Mouse (Mus musculus) neural tube, embryonic 12.5 days (tissue): ENCODE results near the gene Lcn6. TPM values are rescaled to one million over a fixed set of nuclear protein-coding genes. Genes with fewer than 3 reads are reported as not detected.

ENCODE experiments used
- ATAC-seq: fragments of 200-750 bp; cut with Nextera tagmentation; 2 replicates; pipeline ENCODE4 v1.8.0; 2017; ENCODE audit warnings: low read depth, mild to moderate bottlenecking, moderate TSS enrichment, moderate library complexity; ENCODE audit not compliant: low FRiP score
- H3K27ac ChIP-seq: fragments of 300-500 bp; sonication (generic); 2 replicates; pipeline ENCODE4 v1.5.1; 2016
- H3K27me3 ChIP-seq: fragments of 300-500 bp; sonication (generic); replicated peaks from 2 replicates; pipeline ENCODE4 v1.6.1; 2016; ENCODE audit warnings: mild to moderate bottlenecking
- H3K36me3 ChIP-seq: fragments of 300-500 bp; sonication (generic); 2 replicates; pipeline ENCODE4 v1.6.1; 2016; ENCODE audit warnings: mild to moderate bottlenecking
- H3K4me1 ChIP-seq: fragments of 300-500 bp; sonication (generic); 2 replicates; pipeline ENCODE4 v1.6.1; 2016
- H3K4me2 ChIP-seq: fragments of 300-500 bp; sonication (generic); replicated peaks from 2 replicates; pipeline ENCODE4 v1.6.1; 2016; ENCODE audit warnings: mild to moderate bottlenecking
- H3K4me3 ChIP-seq: fragments of 300-500 bp; sonication (generic); 2 replicates; pipeline ENCODE4 v1.5.1; 2016
- H3K9ac ChIP-seq: fragments of 300-500 bp; sonication (generic); 2 replicates; pipeline ENCODE4 v1.6.1; 2016; ENCODE audit warnings: mild to moderate bottlenecking
- H3K9me3 ChIP-seq: fragments of 300-500 bp; sonication (generic); 2 replicates; pipeline ENCODE4 v1.6.1; 2016; ENCODE audit warnings: mild to moderate bottlenecking
- WGBS: fragments of 180-500 bp; shearing (Covaris S2); methylation state at CpG from one replicate; pipeline ENCODE4 v1.1.7; 2016; 5-methylcytosine and 5-hydroxymethylcytosine counted together
- polyA plus RNA-seq: library from polyadenylated mRNA; unstranded; fragments of >200 nt; fragmentation: Nextera tagmentation; extraction: Ambion mirVana; gene quantifications from 2 replicates; pipeline ENCODE4 v1.2.1, GENCODE M21; 2016

The Lcn6 gene
- not detected in 2 replicates for polyA plus RNA-seq

DNA sequence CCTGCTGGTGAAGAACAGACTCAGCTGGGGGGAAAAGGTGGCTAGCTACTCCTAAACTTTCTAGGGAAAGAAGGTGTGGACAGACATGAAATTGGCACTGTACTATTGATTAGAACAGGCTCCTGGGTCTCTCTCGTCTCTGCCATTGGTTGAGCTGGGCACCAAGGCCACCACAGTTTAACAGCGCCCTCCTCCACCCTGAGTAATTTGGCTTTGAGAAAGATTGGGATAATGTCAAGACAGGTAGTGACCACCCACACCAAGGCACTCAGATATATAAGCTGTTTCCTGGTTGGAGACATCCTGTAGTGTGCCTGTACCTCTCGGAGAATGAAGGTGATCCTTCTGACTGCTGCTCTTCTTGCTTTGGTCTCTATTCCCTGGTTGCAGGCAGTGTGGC, at the start of gene Lcn6:
Gene Lcn6, plus strand, starts transcription at position 301 of the 400 bp plus-strand sequence.
- Histone ChIP-seq H3K27me3 (no peaks in the 10 kb centered on the region), H3K4me3 (no peak within 1 kb of the TSS), H3K36me3 (no peaks in the 10 kb centered on the region), H3K4me1 (no peaks in the 10 kb centered on the region), H3K27ac (no peak within 1 kb of the TSS), H3K4me2 (no peak within 1 kb of the TSS), H3K9me3 (no peaks in the 10 kb centered on the region), H3K9ac (no peak within 1 kb of the TSS)
- ATAC-seq: no peak
- 90% methylated on average over 3 of the region's 3 CpGs for WGBS

DNA sequence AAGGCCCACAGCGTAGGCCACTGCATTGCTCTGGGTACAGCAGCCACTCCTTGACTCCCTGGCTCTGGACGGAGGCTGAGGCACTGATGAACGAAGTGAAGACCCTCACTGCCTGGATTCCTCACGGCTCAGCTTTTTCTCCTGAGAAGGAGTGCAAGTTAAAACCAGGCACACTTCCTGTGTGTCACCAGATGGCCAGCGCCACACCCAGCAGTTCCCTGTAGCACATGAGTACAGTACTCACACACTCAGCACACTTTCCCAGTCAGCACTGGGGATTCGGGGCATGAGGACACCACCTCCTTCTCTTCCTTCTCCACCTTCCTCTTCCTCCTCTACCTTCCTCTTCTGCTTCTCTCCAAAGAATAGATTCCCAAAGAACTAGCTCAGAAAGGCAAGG, 48.8 kb upstream of the Lcn6 start, which contains the start of gene Fcna:
Gene Fcna, minus strand, starts transcription at position 220 of the 400 bp plus-strand sequence.
- Histone ChIP-seq H3K27me3 (no peaks in the 10 kb centered on the region), H3K4me3 (no peak within 1 kb of the TSS), H3K27ac (no peak within 1 kb of the TSS), H3K9me3 (no peaks in the 10 kb centered on the region), H3K4me2 (no peak within 1 kb of the TSS), H3K9ac (no peak within 1 kb of the TSS), H3K4me1 (no peaks in the 10 kb centered on the region), H3K36me3 (no peaks in the 10 kb centered on the region)
- WGBS: 84% methylated on average over 6 of the region's 6 CpGs
- ATAC-seq: no peak

DNA sequence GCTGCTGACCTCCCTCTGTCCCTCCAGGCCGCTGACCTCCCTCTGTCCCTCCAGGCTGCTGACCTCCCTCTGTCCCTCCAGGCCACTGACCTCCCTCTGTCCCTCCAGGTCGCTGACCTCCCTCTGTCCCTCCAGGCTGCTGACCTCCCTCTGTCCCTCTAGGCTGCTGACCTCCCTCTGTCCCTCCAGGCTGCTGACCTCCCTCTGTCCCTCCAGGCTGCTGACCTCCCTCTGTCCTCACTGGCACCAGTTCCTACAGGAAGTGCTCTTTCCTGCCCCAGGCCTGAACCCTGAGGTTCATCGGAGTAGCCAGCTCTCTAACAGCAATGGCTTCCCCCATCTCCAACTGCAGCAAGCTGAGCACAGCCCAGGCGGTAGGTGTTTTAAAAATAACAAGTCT, 47.8 kb upstream of the Lcn6 start:
- H3K9me3 ChIP-seq: no peaks in the 10 kb centered on the region
- 45% methylated on average over 4 of the region's 4 CpGs for WGBS
- ATAC-seq: no peak
- no peak overlapping the region for H3K4me3 ChIP-seq
- H3K27ac ChIP-seq: no peak overlapping the region
- no peak overlapping the region for H3K4me2 ChIP-seq
- H3K36me3 ChIP-seq: no peaks in the 10 kb centered on the region
- H3K4me1 ChIP-seq: no peaks in the 10 kb centered on the region
- no peaks in the 10 kb centered on the region for H3K27me3 ChIP-seq
- no peak overlapping the region for H3K9ac ChIP-seq

DNA sequence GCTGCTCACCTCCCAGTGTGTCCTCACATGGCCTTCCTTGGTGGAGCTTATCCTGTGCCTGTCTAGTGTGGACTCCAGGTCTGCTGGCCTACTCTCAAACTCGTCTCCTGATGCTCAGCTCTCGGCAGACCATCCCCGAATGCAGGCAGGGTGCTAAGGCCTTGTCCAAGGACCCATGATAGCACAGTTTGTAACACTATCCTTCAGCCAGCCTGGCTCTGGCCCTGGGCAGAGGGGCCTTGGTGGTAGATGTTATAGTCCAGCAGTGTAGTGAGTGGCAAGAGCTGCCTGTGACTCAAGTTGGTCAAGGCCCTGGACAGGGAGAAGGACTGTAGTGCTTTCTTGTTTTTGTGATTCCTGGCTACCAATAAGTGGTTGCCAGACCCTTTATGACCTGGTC, 43.0 kb upstream of the Lcn6 start:
- no peak for ATAC-seq
- Histone ChIP-seq H3K4me2 (no peak overlapping the region), H3K27ac (no peak overlapping the region), H3K4me1 (no peaks in the 10 kb centered on the region), H3K4me3 (no peak overlapping the region), H3K9me3 (no peaks in the 10 kb centered on the region), H3K9ac (no peak overlapping the region), H3K36me3 (no peaks in the 10 kb centered on the region), H3K27me3 (no peaks in the 10 kb centered on the region)
- 78% methylated on average over 3 of the region's 3 CpGs for WGBS

DNA sequence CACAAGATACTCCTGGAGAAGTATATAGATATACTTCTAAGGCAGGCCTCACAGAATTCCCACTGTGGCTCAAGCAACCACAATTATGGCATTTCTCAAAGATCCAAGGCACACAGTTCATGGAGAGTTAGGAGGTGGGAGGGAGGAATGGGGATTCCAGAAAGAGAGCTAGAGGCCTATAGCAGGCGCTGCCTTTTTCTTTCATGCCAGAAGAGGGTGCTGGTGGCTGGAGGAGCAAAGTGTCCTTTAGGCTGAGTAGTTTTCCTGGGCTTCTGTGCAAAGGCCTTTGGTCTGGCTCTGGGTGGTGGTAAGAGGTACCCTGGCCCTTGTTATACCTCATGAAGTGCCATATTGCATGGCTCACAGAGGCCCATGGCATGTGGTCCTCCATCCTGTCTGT, 42.5 kb upstream of the Lcn6 start:
- Histone ChIP-seq H3K36me3 (no peaks in the 10 kb centered on the region), H3K4me3 (no peak overlapping the region), H3K4me2 (no peak overlapping the region), H3K27ac (no peak overlapping the region), H3K27me3 (no peaks in the 10 kb centered on the region), H3K9ac (no peak overlapping the region), H3K4me1 (no peaks in the 10 kb centered on the region), H3K9me3 (no peaks in the 10 kb centered on the region)
- WGBS: 42% methylated on average over 1 of the region's 1 CpGs
- no peak for ATAC-seq

DNA sequence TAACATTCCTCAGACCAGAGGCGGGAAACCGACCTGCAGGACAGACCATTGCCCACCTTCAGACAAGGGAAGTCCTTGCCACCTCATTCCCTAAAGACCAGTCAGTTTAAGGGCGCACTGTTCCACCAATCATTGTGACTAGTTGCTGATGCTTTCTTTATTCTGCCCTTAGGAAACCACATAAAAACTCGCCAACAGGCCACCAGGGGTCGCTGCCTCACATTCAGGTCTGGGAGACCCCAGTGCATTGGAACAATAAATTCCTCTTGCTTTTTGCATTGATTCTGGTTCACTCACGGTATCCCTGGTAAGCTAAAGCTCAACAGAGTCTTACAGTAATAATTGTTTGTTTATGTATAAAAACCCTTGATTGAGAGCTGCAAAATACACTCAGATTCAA, 36.7 kb upstream of the Lcn6 start:
- no peak overlapping the region for H3K4me3 ChIP-seq
- no peak overlapping the region for H3K4me2 ChIP-seq
- H3K27me3 ChIP-seq: no peaks in the 10 kb centered on the region
- H3K9me3 ChIP-seq: no peaks in the 10 kb centered on the region
- H3K4me1 ChIP-seq: no peaks in the 10 kb centered on the region
- H3K36me3 ChIP-seq: no peaks in the 10 kb centered on the region
- H3K27ac ChIP-seq: no peak overlapping the region
- ATAC-seq: no peak
- H3K9ac ChIP-seq: no peak overlapping the region
- 21% methylated on average over 6 of the region's 6 CpGs for WGBS

DNA sequence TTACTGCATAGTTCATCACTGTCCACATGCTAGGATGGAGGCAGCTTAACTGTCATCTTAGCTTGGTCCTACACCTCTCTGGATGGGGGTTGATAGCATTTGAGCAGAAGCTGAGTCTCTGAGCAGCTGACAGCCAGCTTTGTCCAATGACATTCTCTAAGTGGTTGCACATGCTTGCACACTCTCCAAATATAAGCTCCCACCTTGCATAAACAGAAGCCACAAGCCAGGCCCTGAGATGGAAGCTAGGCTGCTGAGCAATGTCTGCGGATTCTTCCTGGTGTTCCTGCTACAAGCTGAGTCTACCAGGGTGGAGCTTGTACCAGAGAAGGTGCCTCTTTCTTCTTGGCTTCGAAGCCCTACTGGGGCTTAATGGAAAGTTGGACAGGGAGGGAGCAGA, 23.7 kb upstream of the Lcn6 start, which contains the start of gene Lcn8:
Gene Lcn8, plus strand, starts transcription at position 219 of the 400 bp plus-strand sequence.
- no peak within 1 kb of the TSS for H3K9ac ChIP-seq
- no peaks in the 10 kb centered on the region for H3K9me3 ChIP-seq
- no peaks in the 10 kb centered on the region for H3K4me1 ChIP-seq
- no peak within 1 kb of the TSS for H3K27ac ChIP-seq
- no peak for ATAC-seq
- H3K4me3 ChIP-seq: no peak within 1 kb of the TSS
- no peaks in the 10 kb centered on the region for H3K36me3 ChIP-seq
- WGBS: 83% methylated on average over 2 of the region's 2 CpGs
- no peak within 1 kb of the TSS for H3K4me2 ChIP-seq
- H3K27me3 ChIP-seq: no peaks in the 10 kb centered on the region

DNA sequence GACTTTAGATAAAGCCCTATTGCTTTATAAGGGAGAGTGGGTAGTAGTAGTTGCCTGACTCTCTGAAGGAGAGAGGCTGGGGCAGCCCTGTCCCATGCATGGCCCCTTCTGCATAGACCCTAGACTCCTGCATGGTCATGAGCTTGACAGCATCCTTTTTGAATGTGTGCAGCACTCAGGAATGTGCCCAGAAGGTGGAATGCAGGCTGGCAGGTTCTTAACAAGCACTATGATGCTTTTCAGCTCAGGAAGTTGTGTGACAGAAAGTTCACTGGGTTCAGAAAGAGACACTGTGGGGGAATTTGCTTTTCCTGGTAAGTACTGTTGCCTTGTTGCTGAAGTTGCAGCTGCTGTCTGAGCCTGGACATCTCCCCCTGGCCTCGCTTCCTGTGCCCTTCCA, 22.1 kb upstream of the Lcn6 start:
- no peak for ATAC-seq
- no peaks in the 10 kb centered on the region for H3K4me1 ChIP-seq
- H3K27me3 ChIP-seq: no peaks in the 10 kb centered on the region
- no peak overlapping the region for H3K27ac ChIP-seq
- H3K9me3 ChIP-seq: no peaks in the 10 kb centered on the region
- H3K36me3 ChIP-seq: no peaks in the 10 kb centered on the region
- H3K9ac ChIP-seq: no peak overlapping the region
- 58% methylated on average over 1 of the region's 1 CpGs for WGBS
- H3K4me3 ChIP-seq: no peak overlapping the region
- no peak overlapping the region for H3K4me2 ChIP-seq

DNA sequence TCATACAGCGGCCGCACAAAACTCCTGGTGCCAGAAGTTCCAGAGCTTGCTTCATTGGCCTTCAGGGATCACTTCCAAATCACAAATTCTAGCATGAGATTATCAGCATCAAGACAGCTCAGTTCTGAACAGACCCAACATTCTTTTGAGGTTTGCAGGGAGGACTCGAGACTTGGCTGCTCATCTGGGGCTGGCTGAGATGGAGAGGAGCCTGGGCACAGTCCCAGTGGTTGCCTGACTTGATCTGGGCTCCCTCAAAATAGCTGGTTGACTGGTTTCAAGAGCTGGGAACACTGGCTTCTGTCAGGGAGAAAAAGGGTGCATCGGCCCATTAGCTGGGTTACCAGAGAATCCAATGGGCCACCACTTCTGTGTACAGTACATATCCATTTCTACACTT, 19.9 kb upstream of the Lcn6 start:
- Histone ChIP-seq H3K27me3 (no peaks in the 10 kb centered on the region), H3K4me3 (no peak overlapping the region), H3K9ac (no peak overlapping the region), H3K9me3 (no peaks in the 10 kb centered on the region), H3K4me1 (no peaks in the 10 kb centered on the region), H3K27ac (no peak overlapping the region), H3K36me3 (no peaks in the 10 kb centered on the region), H3K4me2 (no peak overlapping the region)
- no peak for ATAC-seq
- WGBS: 85% methylated on average over 4 of the region's 4 CpGs

DNA sequence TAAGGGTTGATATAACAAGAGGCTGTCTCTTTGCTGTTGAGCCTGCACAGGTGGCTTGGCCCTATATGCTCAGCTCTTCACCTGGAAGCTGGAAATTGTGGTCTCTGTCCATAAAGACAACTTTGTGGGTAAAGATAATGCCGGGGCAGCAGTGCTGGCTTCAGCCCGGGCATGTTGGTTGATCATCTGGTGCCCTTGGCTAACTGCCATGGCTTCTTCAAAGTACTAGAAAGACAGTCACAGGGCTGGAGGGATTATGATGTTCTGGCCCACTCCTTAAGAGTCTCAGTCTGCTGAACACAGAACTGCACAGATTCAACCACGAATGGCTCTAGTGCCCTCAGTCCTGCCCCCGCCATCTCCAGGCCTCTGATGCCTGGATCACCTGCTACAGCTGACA, 19.3 kb upstream of the Lcn6 start:
- Histone ChIP-seq H3K27ac (no peak overlapping the region), H3K9ac (no peak overlapping the region), H3K4me1 (no peaks in the 10 kb centered on the region), H3K4me2 (no peak overlapping the region), H3K4me3 (no peak overlapping the region), H3K9me3 (no peaks in the 10 kb centered on the region), H3K27me3 (no peaks in the 10 kb centered on the region), H3K36me3 (no peaks in the 10 kb centered on the region)
- 85% methylated on average over 4 of the region's 4 CpGs for WGBS
- no peak for ATAC-seq

DNA sequence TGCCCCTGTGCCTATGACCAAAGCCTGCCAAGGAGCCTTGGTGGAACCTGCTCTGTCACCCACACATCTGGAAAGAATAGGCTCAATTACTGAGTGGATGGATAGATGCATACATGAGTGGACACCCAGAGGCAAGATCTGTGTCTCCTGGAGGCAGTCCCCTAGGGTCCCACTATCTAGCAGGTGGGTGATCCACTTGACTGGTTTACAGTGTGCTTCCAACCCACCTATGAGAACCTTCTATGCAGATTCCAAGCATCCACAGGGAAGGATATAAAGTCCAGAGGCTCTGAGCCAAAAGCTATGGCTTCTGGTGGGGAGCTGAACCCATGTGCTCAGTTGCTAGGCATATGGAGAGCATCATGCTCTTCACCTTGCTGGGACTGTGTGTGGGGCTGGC, 18.9 kb upstream of the Lcn6 start, which contains the start of gene Lcn5:
Gene Lcn5, plus strand, starts transcription at position 301 of the 400 bp plus-strand sequence.
- H3K36me3 ChIP-seq: no peaks in the 10 kb centered on the region
- H3K4me3 ChIP-seq: no peak within 1 kb of the TSS
- no peak within 1 kb of the TSS for H3K4me2 ChIP-seq
- H3K27me3 ChIP-seq: no peaks in the 10 kb centered on the region
- ATAC-seq: no peak
- H3K27ac ChIP-seq: no peak within 1 kb of the TSS
- H3K4me1 ChIP-seq: no peaks in the 10 kb centered on the region
- no peaks in the 10 kb centered on the region for H3K9me3 ChIP-seq
- H3K9ac ChIP-seq: no peak within 1 kb of the TSS

DNA sequence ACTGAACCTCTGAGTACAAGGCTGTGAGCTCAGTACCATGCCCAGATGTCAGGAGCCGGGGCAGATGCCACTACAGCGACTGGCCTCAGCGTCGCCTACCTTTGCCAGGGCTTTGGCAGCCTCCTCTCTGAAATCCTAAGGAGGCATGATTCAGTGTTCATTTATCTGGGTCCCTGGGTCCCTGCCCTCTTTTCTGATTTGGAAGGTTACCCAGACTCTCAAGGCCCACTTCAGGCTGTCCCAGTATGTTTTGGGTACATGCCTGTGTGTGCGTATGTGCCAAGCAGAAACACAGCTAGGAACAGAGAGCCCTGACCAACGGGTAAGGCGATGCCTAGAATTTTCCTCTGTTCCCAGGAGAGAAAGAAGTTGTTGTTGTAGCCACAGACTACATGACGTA, 16.3 kb upstream of the Lcn6 start:
- no peaks in the 10 kb centered on the region for H3K4me1 ChIP-seq
- no peak for ATAC-seq
- no peak overlapping the region for H3K4me3 ChIP-seq
- WGBS: 83% methylated on average over 8 of the region's 8 CpGs
- no peaks in the 10 kb centered on the region for H3K9me3 ChIP-seq
- H3K4me2 ChIP-seq: no peak overlapping the region
- no peak overlapping the region for H3K27ac ChIP-seq
- H3K36me3 ChIP-seq: no peaks in the 10 kb centered on the region
- H3K27me3 ChIP-seq: no peaks in the 10 kb centered on the region
- H3K9ac ChIP-seq: no peak overlapping the region

DNA sequence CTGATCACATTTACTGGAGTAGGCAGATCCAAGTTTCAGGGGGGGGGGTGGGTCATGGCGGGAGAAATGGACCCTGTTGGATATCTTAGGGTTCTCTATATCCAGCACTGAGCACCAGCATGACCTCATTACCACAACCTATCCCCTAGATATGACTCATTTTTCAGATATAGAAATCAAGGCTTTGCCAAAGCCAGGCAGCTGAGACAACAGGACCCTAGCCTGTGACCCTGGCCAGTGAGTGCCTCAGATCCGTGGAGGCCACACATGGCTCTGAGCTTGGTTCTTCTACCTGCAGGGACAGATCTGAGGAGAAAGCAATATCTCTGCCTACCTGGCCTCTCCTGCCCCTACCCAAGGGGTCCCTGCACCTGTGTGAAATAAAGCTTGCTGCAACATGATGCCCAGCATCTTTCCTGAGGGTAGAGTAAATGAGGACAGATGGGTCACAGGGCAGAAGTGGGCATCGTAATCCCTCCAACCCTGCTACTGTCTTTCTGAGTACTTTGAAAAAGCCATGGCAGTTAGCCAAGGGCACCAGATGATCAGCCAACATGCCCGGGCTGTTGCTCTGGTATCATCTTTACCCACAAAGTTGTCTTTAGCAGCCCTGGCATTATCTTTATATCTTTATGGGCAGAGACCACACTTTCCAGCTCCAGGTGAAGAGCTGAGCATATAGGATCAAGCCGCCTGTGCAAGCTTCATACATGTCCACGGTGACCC, 15.2 kb upstream of the Lcn6 start:
- Histone ChIP-seq H3K4me2 (no peak overlapping the region), H3K9ac (no peak overlapping the region), H3K27ac (no peak overlapping the region), H3K36me3 (no peaks in the 10 kb centered on the region), H3K4me3 (no peak overlapping the region), H3K4me1 (no peaks in the 10 kb centered on the region), H3K27me3 (no peaks in the 10 kb centered on the region), H3K9me3 (no peaks in the 10 kb centered on the region)
- no peak for ATAC-seq
- WGBS: 82% methylated on average over 6 of the region's 6 CpGs
